Mouse (Mus musculus) MEL-GATA-1-ER (cell line): Measurements from ENCODE around the gene Asns.

Source experiments
- DNase-seq: peaks from one replicate; pipeline ENCODE4 v3.0.0-alpha.2; 2012; ENCODE audit warnings: low read depth; ENCODE audit errors: extremely low read depth

Asns gene

DNA sequence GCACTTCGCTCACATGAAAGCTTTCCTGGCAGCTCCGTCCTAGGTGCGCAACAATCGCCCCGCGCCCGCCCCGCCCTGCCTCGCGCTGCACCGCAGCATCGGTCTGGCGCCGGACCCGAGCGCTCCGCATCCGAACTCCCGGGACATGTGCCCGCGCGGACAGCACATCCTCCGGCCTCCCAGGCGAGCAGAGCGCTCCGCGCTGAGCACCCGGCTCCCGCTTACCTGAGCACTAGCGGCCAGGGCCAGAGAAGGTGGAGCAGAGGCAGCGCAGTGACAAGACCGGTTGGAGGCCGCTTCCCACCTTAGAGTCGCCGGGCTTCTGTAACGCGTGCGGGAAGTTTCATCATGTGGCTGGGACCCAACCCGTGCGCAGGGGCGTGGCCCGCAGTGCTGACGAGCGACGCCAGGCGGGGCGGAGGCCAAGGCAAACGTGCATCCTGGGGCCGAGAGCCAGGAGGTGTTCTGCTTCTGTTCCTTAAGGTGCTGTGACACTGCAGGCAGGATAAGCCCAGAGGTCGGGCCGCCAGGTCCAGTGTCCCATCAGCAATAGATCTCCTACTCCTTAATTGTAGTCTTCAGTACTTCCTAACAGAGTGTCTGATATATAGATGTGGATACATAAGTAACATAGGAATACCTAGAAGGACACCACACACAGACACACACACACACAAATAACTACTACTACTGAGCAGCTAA, at the start of gene Asns:
TSS of gene Asns (minus strand) at position 371 of the 702 bp plus-strand sequence.
- DNase-seq = peak; percentile 79

DNA sequence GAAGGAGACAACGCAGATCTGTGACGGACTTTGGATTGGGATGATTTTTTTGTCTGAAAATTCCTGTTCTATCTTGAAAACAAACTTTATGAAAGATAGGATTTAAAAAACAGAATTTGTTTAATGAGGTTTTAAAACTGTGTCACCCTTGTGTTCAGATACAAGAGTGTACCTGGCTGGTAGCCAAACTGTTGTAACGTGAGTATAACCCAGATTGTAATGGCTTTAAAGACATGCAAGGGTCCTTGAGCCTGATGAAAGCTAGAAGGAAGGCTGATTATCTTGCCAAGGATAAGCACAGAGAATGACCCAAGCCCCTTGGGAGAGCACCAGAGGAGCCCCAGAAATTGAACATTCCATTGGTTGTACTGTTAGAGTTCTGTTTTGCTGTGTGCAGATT, 48.7 kb upstream of the Asns start:
- DNase-seq = no peak

DNA sequence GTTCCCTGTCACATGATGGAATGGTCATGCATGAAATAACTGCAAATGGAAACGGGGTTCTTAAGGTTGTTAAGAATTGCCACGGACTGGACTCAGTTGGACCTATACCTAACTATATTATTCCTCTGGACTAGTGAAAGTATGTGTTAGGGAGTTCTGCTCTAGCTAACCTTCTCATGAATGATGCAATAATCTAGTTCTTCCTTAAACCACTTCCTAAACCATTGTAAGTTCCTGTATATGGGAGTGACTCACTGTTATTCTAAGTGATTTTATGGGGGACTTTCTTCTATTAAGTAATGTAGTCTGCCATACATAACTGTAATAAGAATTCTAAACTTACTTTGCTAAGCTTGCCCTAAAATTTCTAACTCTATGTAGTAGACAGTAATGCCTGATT, 44.8 kb upstream of the Asns start:
- no peak for DNase-seq

DNA sequence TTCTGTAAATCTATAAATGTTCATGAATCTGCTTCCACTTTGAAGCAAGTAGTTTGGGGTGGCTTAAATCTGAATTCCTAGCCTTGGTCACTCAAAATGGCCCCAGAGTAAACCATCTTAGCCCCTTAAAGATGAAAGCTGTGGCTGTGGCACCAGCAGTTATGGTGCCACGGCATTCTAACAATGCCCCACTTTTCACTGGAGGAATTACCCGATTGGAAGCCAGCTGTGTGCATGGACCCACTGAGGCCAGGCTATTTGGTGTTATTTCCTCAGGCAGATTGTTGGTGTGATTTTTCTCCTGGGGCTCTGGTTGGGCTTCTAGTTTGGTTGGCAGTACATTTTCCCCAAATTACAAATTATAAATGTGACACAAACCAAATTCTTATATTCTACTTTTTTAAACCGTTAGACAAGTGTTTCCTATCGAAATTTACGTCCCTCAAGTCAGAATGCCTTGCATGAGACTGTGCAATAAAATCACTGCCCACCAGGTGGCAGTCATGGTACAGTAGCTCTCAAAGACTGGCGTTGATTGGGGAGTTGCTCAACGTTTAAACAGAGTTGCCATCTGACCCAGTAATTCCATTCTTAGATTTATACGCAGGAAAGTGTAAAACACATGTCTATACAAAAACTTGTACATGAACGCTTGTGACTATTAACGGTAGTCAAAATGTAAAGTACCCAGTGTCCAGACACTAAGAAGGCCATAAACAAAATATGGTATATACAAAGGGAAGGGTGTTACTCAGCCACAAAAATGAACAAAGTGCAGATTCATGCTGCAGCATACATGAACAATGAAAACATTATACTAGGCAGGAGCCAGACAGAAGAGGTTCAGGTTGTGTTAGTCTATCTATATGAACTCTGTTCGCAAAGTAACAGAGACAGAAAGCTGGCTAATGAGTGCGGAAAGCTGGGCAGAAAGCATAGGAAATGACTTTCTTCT, 40.0 kb upstream of the Asns start:
- DNase-seq = peak; percentile 69

DNA sequence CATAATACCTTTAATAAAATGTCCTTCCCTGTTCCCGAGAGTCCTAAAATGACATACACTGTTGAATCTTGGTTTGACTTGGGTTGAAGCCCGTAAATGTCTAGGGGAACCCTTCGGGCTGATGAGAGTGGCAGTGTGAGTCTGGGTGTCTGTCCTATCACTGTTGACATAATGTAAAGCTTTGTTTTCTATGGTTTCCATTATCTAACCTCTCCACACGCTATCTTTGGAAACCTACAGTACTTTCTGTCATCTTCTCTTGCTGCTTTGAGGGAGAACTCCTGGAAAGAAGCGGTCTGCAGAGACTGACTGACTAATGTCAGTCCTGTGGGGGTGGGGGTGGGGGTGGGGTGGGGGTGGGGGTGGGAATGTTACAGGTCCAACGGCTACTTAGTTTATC, 39.0 kb upstream of the Asns start:
- no peak for DNase-seq

DNA sequence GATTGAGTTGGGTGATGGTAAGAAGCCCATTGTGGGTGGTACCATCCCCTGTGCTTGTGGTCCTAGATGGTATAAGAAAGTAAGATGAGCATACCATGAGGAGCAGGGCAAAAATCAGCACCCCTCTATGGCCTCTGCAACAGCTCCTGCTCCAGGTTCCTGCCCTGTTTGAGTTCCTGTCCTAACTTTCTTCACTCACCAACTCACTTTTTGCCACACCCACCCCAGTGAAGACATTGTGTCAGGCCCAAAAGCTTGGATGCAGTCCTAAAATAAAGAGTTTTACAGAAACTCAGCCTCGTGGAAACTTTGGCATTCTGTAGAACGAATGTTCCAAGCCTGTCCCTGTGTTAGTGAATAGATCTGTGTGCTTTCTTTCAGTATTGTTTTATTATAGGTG, 36.1 kb upstream of the Asns start:
- no peak for DNase-seq

DNA sequence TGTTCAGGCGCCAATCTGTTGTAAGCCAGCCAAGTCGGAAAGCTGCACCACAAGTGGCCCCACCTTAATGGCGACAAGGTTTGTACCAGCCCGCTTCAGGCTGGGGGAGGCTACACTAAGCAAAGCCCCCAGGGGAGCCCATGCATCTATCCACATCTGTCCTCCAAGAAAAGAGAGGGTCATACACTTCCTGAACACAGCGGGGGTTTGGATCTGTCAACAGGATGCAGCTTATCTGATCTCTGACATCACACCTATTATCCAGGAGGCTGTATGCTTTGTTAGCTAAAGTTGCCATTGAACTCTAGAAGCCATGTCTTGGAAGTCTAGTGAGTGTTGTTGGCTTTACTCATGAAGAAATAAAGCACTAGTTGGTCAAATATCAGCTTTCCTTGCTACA, 35.2 kb upstream of the Asns start:
- DNase-seq = no peak

DNA sequence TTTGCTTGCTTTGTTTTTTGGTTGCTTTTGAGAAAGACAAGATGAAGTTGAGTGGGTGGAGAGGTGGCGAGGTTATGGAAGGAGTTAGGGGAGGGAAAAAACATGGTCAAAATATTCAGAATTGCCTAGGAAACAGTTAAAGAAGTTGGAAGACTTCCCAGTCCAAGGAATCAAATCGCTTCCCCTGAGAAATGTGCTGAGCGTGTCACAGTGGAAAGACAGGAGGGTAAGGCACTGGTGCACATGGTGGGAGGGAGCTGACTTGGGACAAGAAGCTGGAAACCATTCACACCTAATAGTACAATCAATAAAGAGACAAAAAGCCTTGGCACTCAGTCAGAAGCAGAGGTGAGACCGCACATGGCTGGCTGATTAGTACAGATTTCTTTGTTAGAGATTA, 23.2 kb upstream of the Asns start:
- DNase-seq = no peak

DNA sequence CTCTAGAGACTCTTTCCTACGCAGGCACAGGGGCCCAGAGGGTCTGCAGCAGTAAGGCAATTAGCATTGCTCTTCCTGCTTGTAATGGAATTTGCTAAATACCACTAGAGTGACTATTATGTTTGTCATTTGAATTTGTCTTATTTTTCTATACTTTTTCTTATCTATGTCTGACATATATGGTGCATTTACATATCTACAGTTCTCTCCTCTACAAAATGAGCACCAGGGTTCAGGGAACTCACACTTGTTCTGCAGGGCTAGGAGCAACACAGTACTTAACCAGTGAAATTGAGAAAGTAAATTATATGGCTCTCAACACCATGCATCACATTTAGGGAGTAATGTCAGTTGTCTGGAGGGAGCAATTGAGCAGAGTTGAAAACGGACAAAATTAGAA, 21.2 kb upstream of the Asns start:
- no peak for DNase-seq

DNA sequence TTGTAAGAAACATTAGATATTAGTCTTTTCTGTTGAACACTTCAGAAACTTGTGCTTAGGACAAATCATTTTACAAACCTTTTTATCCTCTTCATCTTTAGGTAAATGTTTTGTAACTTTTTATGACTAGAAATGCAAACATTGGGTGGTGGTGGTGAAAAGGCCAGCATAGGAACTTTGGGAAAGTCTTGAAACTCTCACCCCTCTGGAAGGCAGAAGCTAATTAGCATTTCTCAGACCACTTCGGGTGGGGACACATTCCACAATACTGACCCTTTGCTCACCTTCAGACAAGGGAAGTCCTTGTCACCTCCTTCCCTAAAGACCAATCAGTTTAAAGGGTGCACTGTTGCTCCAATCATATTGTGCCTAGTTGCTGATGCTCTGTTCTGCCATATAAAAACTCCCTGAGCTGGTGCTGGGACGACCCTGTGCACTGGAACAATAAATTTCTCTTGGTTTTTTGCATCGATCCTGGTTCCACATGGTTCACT, 18.8 kb upstream of the Asns start:
- DNase-seq = no peak

DNA sequence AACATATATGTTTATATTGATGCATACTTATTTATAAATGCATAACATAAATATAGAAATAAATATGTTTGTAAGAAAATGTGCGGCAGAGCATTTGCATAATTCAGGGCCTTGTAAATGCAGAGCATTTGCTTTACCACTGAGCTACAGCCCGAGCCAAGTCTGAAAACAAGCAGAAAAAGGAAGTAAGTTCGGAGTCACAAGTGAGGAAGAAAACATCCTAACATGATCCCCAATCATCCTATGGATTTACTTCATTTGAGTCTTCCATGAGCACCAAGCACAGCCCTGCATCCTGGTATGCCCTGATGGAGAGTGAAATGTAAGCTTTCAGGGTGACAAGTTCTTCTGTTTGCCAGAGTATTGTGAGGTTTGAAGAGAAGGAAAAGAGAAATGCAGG, 15.2 kb upstream of the Asns start:
- no peak for DNase-seq

DNA sequence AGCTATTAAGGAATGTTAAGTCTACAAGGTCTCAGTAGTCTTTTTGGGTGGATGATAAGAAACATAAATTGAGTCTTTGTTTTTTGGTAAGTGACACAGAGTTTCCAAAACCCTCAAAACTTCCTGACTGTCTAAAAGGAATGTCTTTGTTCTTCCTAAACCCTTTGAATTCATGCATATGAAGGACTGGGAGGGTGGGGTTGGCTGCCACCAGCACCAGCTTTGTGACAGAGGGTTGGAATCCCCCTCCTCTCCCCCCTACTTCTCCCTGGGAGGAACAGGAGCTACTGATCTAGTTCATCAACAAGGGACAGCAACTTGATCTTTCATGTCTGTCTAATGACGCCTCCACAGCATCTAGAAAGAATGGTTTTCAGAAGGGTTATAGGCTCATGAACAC, 13.7 kb upstream of the Asns start:
- no peak for DNase-seq

DNA sequence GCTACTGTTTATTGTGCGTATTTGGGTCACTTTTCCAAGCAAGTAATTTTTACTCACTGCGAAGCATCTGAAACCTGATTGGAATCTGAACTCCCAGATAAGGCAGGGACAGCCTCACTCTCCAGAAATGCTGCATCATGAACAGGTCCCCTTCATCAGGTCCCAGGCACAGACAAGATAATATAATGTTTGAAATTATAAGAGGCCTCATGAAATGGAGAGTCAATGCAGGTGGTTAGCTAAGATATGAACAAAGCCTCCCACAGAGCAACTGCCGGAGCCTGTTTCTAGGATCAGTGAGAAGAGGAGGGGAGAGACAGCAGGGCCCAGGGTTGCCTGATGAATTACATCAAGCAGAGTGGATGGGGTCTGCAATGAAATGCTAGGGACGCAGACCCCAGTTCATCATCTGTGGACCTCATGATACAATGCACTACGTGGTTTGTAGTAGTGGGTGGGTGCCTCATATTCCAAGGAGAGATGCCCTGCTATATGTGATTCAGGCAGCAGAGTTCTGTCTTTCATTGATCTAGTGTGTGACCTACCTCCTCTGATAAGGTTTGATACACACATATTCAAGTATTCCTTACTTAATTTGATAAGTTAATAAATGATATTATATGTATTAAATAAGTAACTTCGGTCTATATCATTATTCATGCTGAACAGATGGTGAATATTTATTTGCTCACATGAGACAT, 5.1 kb upstream of the Asns start:
- peak; percentile 73 for DNase-seq

DNA sequence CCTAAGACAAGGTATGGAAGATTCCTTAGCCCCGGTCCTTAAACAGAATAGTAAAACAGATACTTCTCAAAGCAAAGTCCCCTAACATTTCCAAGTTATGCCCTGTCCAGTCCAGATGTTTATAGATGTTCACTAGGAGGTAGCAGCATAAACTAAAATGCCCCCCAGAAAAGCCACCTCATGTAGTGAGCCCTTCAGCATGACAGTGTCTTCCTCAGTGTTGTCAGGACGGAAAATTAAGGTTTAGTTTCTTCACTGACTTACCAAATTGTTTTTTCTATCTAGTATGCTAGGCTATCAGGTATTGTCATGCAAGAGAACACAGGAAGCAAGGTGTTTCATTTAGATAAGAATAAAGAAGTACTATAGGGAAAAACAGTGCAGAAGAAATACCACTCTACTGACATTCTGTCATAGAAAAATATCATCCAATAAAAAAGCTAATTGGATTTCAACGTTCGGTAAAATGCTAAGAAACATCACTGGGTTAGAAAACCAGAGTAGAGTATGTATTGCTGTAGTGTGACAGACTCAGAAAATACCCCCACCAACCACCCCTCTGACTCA, 4.1 kb upstream of the Asns start:
- DNase-seq = peak; percentile 70

DNA sequence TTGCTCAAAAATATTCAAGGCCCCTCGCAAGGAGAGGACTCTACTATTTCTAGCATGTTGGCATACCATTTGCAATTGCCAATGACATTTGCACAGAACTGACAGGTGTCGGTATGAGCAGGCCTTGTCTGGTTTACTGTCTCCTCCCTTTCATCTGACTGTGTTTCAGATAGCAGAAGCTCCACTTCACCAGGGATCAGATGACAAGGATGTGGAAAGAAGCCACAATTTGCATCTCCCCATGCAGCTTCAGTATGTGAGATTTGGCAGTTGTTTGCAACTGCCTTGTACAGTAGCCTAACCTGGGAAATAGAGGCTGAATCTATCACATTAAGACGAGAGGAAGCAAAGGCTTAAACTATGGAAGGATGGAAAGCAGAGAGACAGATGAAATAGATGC, 3.6 kb upstream of the Asns start:
- DNase-seq = no peak

DNA sequence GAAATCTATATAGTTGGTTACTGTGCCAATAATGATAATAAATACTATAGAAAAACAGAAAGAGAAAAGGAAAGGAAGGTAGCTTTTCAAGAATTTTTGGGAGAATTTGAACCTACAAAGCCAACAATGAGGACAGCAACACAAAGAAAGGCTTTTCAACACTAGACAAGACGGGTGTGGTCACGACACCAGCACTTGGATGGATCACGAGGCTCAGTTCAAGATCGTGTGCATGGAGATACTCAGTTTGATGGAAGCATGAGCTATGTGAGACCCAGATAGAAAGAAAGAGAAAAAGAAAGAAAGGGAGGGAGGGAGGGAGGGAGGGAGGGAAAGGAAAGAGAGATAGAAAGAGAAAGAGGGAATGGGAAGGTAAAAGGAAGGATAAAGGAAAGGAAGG, 2.8 kb upstream of the Asns start:
- no peak for DNase-seq

DNA sequence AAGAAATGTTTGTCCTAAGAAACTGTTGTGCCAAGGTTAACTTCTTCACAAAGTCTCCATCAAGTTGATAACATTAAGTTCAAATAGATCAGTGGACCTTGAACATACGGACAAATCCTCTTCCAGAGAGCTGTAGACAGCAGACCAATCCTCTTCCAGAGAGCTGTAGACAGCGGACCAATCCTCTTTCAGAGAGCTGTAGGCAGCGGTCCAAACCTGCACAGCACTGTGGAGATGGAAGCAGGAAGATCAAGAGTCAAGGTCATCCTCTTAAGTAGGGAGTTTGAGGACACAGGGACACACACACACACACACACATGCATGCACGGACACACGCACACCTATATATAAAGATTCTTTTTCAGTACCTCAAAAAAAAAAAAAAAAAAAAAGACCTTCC, 612 bp upstream of the Asns start:
- no peak for DNase-seq

DNA sequence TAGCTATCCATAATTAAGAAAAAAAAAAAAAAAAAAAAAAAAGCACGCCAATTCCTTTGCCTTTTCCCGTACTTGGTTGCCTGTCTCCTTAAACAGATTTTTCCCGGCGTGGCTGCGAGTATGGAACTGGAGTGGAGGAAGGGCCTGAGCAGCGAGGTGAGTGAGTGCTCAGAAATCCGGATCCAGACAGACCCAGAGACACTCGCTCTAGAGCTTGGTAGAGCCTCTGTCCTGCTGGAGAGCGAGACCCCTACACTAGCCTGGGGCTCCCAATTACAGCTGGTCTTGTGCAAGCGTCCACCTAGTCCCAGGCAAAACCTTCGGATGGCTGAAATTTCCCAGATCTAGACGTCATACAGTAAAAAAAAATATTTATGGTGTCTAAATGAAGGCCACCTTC, 603 bp downstream of the Asns start:
- DNase-seq = no peak

DNA sequence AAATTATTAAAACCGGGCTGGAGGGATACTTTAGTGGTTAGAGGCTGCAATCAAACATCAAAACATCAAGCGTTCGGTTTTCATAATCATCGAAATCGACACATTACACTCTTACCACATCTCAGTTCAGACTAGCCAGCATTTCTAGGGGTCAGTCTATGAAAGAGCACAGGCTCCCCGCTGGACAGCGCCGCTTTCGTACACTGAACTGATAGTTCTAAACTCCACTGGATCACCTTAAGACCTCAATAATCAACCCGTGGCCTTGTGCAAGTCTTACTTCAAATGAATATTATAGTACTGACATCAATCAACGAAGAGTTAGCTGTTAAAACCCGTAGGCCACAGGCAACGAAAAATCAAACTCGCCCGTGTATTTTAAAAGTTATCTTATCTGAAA, 1.0 kb downstream of the Asns start:
- no peak for DNase-seq

DNA sequence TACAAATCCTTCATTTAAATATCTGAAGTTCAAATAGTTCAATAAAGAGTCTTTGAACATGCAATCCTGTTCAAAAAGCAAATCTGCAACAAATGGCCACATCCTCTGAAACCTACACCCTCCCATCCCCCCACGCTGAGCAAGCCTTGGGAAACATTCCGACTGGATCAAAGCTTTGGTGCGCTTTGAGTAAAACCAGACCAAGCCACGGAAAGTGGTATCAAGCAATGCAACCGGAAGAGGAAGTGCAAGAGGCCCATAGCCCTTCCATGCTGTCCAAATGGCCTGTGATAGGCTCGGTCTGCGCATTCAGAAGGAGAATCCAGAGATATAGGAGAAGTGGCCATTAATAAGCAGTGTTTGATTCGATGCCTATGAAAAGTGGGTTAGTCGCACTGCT, 2.6 kb downstream of the Asns start:
- DNase-seq = no peak

DNA sequence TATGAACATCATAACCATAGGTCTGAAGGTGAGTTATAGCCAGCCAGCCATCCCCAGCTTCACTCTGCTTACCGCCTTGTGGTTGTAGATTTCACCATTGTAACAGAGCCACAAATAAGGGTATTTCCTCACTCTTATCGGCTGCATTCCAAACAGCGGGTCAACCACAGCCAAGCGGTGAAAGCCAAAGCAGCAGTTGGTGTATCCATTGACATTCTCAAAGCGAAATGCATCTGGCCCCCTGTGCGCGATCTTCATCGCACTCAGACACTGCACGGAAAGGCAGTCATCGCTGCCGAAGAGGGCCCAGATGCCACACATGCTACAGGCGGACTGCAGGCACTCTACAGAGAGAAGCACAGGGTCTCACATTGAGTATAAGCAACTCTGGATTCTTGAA, 3.9 kb downstream of the Asns start:
- DNase-seq = no peak

DNA sequence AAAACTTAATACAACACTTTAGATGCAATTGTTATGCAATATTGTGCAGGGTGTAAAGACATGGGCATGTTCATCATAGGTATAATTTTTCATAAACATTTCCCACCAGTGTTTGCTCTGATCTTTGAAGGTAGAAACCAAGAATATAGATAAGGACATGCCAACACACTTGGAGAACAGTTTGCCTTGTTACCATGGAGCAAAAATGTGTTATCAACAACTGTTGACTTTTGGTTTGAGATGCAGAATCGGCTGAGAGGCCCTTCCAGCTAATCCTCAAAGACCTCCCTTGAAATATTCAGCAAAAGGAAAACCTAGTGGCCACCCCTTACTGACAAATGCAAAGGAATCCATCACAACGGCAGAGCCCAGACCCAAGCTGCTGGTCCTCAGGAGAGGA, 7.0 kb downstream of the Asns start:
- no peak for DNase-seq
